Mouse (Mus musculus) frontal cortex, adult (tissue): ENCODE results near the gene Stat5a.

Experiments
- ATAC-seq: cut with Nextera tagmentation; 2 replicates; pipeline ENCODE4 v1.9.2; 2017; ENCODE audit warnings: mild to moderate bottlenecking, moderate library complexity, mixed read lengths; ENCODE audit not compliant: low TSS enrichment

Stat5a gene

GRCm38 (mm10) chr11:100896078-100896477 is 36.9 kb downstream of the Stat5a start:
- no peak for ATAC-seq

- ATAC-seq: no peak
Measured at GRCm38 (mm10) chr11:100897294-100898231, 38.4 kb downstream of the Stat5a start.

GRCm38 (mm10) chr11:100898441-100899199 is 39.5 kb downstream of the Stat5a start:
- ATAC-seq: no peak

- ATAC-seq: no peak
Measured at GRCm38 (mm10) chr11:100904580-100905351, 45.6 kb downstream of the Stat5a start.

- no peak for ATAC-seq
Measured at GRCm38 (mm10) chr11:100905929-100906328, 46.8 kb downstream of the Stat5a start.

GRCm38 (mm10) chr11:100906885-100907284 is 47.7 kb downstream of the Stat5a start:
- no peak for ATAC-seq

GRCm38 (mm10) chr11:100908112-100908511 is 49.0 kb downstream of the Stat5a start:
- no peak for ATAC-seq

GRCm38 (mm10) chr11:100908567-100908966 is 49.4 kb downstream of the Stat5a start:
- ATAC-seq: no peak

GRCm38 (mm10) chr11:100912401-100913155 is 53.4 kb downstream of the Stat5a start:
- ATAC-seq: no peak

- ATAC-seq: no peak; the same call in 1 of the 2 replicates
Measured at GRCm38 (mm10) chr11:100914415-100914814, 55.3 kb downstream of the Stat5a start.

- ATAC-seq: no peak
Measured at GRCm38 (mm10) chr11:100915063-100915462, 55.9 kb downstream of the Stat5a start.

GRCm38 (mm10) chr11:100916432-100916971 is 57.4 kb downstream of the Stat5a start:
- no peak for ATAC-seq

- no peak for ATAC-seq
Measured at GRCm38 (mm10) chr11:100918007-100918406, 58.9 kb downstream of the Stat5a start.

GRCm38 (mm10) chr11:100920887-100921624 is 61.9 kb downstream of the Stat5a start:
- no peak for ATAC-seq

GRCm38 (mm10) chr11:100924386-100924919 is 65.3 kb downstream of the Stat5a start:
- no peak for ATAC-seq

- no peak for ATAC-seq
Measured at GRCm38 (mm10) chr11:100927386-100927785, 68.2 kb downstream of the Stat5a start.

GRCm38 (mm10) chr11:100930611-100931010 is 71.5 kb downstream of the Stat5a start:
- ATAC-seq: no peak

GRCm38 (mm10) chr11:100931254-100931921 is 72.2 kb downstream of the Stat5a start:
- ATAC-seq: no peak
